Mouse (Mus musculus) embryo, embryonic 11.5 days (tissue): Measurements from ENCODE around the gene Gm49661.

ENCODE experiments used
- DNase-seq: peaks from one replicate; pipeline ENCODE4 v3.0.0-alpha.2; 2012; ENCODE audit warnings: low read depth, low spot score

Gm49661 gene

DNA sequence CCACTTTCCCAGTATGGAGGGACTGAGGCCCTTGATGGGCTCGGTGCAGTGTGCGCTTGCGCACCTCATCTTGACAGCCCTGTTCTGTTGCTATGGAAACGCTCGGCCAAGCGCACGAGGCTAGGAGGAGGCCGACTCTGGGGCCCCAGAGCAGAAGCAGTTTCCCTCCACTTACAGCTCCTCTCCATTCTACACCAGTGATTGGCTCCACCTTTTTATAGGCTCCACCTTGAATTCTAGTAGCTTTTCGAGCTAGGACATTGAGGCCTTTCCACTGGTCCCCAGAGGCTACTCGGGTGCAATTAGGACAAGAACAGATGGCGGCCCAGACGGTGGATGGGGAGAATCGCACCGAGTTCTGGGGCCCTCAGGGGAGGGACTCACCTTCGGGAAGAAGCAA is 34.4 kb downstream of the Gm49661 start:
- peak; percentile 64 for DNase-seq

DNA sequence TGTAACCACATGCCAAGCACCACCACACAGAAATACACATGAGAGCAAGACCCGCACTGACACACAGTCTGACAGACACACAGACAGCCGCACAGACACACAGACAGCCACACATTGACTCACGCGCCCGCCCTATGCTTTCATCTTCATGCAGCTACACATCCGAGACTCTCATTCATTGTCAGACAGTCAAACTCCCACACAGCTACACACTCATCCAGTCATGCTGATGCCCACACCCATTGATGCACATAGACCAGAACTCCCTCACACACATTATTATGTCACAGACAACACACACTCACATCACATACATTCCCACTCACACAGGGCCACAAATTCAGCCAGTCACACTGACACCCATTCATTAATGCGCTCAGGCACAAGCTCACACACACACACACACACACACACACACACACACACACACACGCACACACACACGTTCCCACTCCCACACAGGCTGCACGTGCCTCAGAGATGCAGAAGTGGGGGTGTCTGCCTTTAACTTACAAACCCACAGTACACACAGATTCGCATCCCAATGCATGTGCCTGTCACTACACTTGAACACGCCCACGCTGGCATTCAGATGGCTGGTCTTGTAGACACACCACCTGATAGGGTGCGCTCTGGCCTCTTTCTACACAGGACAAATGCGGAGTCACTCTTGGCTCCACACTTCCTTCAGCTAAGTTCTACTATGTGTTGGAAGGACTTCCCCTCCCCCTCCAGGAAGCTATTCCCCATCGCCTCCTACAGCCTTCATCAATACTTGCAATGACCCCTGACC is 35.3 kb downstream of the Gm49661 start:
- no peak for DNase-seq

GRCm38 (mm10) chr8:84930582-84930981 is 38.7 kb downstream of the Gm49661 start:
- no peak for DNase-seq

- DNase-seq = no peak
Measured at GRCm38 (mm10) chr8:84928456-84929306, 40.6 kb downstream of the Gm49661 start.

DNA sequence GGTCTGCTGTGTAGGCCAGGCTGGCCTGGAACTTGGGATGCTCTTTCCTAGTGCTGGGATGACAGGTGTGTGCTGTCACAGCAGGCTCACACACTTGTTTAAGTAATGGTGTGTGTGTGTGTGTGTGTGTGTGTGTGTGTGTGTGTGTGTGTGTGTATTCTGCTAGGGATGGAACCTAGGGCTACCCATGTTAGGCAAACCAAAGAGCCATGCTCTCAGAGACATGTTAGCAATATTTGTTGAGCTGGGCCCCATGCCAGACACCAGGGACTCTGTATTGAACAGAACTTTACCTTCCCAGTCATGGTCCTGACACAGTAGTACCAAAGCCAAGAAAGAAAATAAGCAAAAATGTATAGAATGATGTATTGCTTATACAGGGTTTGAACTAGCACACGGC is 41.7 kb downstream of the Gm49661 start:
- no peak for DNase-seq

DNA sequence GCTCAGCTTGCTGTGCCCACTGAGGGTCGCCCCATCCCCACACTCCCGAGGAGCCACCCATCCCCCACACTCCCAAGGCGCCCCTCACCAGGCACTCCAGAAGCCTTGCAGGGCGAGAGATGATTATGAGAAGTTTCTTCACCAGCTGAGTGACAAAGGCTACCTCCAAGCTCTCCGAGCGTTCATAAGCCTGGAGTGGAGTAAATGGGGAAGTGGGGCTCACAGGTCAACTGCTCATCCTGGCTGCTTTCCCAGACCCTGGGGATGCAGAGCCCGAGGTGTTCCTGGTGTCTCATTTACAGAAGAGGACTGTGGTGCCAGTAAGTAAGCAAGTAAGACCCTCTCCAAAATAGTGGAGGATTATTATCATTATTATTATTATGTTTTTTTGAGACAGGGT is 43.7 kb downstream of the Gm49661 start:
- no peak for DNase-seq

- no peak for DNase-seq
Measured at GRCm38 (mm10) chr8:84921596-84921995, 47.6 kb downstream of the Gm49661 start.

DNA sequence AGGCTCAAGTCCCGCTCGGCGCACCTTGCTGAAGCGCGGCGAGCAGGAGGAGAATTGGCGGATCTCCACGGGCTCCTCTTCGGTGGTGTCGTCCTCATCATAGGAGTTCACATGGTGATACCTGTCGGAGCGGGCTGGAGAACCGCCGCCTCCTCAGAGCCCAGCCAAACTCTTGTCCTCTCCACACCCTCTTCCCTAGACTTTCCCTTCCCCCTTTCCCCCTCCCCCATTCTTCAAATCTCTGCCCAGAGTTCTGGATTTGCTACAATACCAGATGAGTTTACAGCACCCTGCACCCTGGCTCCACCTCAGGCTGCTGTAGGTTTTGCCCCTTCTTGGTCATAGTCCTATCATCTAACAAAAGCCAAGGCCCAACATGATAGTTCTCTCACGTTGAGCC is 50.6 kb downstream of the Gm49661 start:
- no peak for DNase-seq

DNA sequence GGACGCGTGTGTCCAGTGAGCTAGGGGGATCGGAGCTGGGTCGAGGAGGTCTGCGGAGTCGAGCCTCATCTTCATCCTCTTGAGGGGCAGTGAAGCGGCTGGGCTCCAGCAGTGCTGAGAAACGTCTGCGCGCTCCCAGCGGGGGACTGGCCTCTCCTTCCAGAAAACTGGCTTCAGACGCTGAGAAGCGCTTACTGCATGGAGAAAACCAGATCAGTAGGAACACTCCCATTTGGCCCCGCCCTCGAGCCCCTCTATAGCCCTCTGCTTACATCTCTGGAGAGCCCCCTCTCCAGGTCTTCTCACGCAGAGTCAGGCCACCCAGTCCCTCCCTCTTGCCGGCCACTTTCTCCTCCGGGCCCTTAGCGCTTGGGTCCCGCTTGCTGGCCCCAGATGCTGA is 51.5 kb downstream of the Gm49661 start:
- DNase-seq = no peak
